Mouse (Mus musculus): Measurements from ENCODE around the gene Shkbp1. TPM values are rescaled to one million over a fixed set of nuclear protein-coding genes. Genes with fewer than 3 reads are reported as not detected.
A peak's percentile ranks its signal among the peaks of the same experiment; 100 is the strongest.

Gene Shkbp1
- total RNA-seq, 1 experiment = 28.8 TPM

GRCm38 (mm10) chr7:27335928-27336823 is 19.6 kb downstream of the Shkbp1 start:
- peak overlapping the region; percentile 77 for H3K9ac ChIP-seq (ENCODE audit: insufficient read depth, low read depth, low read length, poor library complexity, severe bottlenecking)
- no peak for TF ChIP-seq CHD2 (IDR thresholded peaks at IDR 0.05; ENCODE audit: low read depth, low read length)
- TF ChIP-seq MAFK (IDR thresholded peaks at IDR 0.05; ENCODE audit: insufficient read depth, low read depth, low read length) = no peak
- 0 out of 2 replicates have a peak, but pooled peaks have one; percentile 27 for TF ChIP-seq HCFC1 (IDR thresholded peaks at IDR 0.05; ENCODE audit: borderline replicate concordance, insufficient read depth, low read length)
- TF ChIP-seq ZC3H11A (IDR thresholded peaks at IDR 0.05; ENCODE audit: borderline replicate concordance, low read depth, low read length) = peak; percentile 77
- no peak for TF ChIP-seq ZNF384 (IDR thresholded peaks at IDR 0.05; ENCODE audit: low read depth, low read length)
- peaks cover 3 to 10% of the 10 kb centered on the region in 2 experiments for H3K4me1 ChIP-seq (ENCODE audit: control insufficient read depth in 2 of 2, insufficient read depth in 2 of 2, low read length in 2 of 2, poor library complexity in 1 of 2)
- no peak overlapping the region for H3K27ac ChIP-seq (ENCODE audit: insufficient read depth, low read depth, low read length, poor library complexity, severe bottlenecking)
- H3K4me3 ChIP-seq (ENCODE audit: insufficient read depth in 1 of 2, low read depth in 1 of 2, low read length in 2 of 2, poor library complexity in 1 of 2, severe bottlenecking in 1 of 2) = peak overlapping the region; percentile 78 to 89
- no peaks in the 10 kb centered on the region for H3K36me3 ChIP-seq (ENCODE audit: control insufficient read depth, insufficient read depth, low read length, poor library complexity, severe bottlenecking)
- DNase-seq (ENCODE audit: low read depth, low spot score) = peak; percentile 90
- H3K9me3 ChIP-seq (ENCODE audit: control insufficient read depth, insufficient read depth, low read depth, low read length) = no peaks in the 10 kb centered on the region
- in situ Hi-C loops (cut with MboI; ENCODE audit: low sequenced_read_pairs in 2 of 2, unreplicated experiment in 2 of 2) = no loop called here

GRCm38 (mm10) chr7:27335011-27335720 is 20.7 kb downstream of the Shkbp1 start:
- Histone ChIP-seq H3K9ac (ENCODE audit: insufficient read depth, low read depth, low read length, poor library complexity, severe bottlenecking) (peak overlapping the region; percentile 42; the same call in 1 of the 2 replicates), H3K4me1 (ENCODE audit: control insufficient read depth in 2 of 2, insufficient read depth in 2 of 2, low read length in 2 of 2, poor library complexity in 1 of 2) (peaks cover 5 to 10% of the 10 kb centered on the region in 2 experiments), H3K9me3 (ENCODE audit: control insufficient read depth, insufficient read depth, low read depth, low read length) (no peaks in the 10 kb centered on the region), H3K27ac (ENCODE audit: insufficient read depth, low read depth, low read length, poor library complexity, severe bottlenecking) (no peak overlapping the region), H3K36me3 (ENCODE audit: control insufficient read depth, insufficient read depth, low read length, poor library complexity, severe bottlenecking) (no peaks in the 10 kb centered on the region), H3K4me3 (ENCODE audit: insufficient read depth in 1 of 2, low read depth in 1 of 2, low read length in 2 of 2, poor library complexity in 1 of 2, severe bottlenecking in 1 of 2) (peak overlapping the region in 1 of 2 experiments; percentile 76; a peak in 1 of 4 replicates)
- in situ Hi-C loops (cut with MboI; ENCODE audit: low sequenced_read_pairs in 2 of 2, unreplicated experiment in 2 of 2) = no loop called here
- no peak for DNase-seq (ENCODE audit: low read depth, low spot score)
- TF ChIP-seq ZC3H11A (IDR thresholded peaks at IDR 0.05; ENCODE audit: borderline replicate concordance, low read depth, low read length) (no peak), HCFC1 (IDR thresholded peaks at IDR 0.05; ENCODE audit: borderline replicate concordance, insufficient read depth, low read length) (no peak), ZNF384 (IDR thresholded peaks at IDR 0.05; ENCODE audit: low read depth, low read length) (no peak), CHD2 (IDR thresholded peaks at IDR 0.05; ENCODE audit: low read depth, low read length) (no peak), MAFK (IDR thresholded peaks at IDR 0.05; ENCODE audit: insufficient read depth, low read depth, low read length) (no peak)

GRCm38 (mm10) chr7:27334405-27334911 is 21.4 kb downstream of the Shkbp1 start:
- H3K4me1 ChIP-seq (ENCODE audit: control insufficient read depth in 2 of 2, insufficient read depth in 2 of 2, low read length in 2 of 2, poor library complexity in 1 of 2) = peaks cover 5 to 10% of the 10 kb centered on the region in 2 experiments
- TF ChIP-seq MAFK (IDR thresholded peaks at IDR 0.05; ENCODE audit: insufficient read depth, low read depth, low read length) = no peak
- no peak for TF ChIP-seq CHD2 (IDR thresholded peaks at IDR 0.05; ENCODE audit: low read depth, low read length)
- TF ChIP-seq ZNF384 (IDR thresholded peaks at IDR 0.05; ENCODE audit: low read depth, low read length) = no peak
- TF ChIP-seq ZC3H11A (IDR thresholded peaks at IDR 0.05; ENCODE audit: borderline replicate concordance, low read depth, low read length) = no peak
- TF ChIP-seq HCFC1 (IDR thresholded peaks at IDR 0.05; ENCODE audit: borderline replicate concordance, insufficient read depth, low read length) = no peak
- peak overlapping the region; percentile 5; the same call in 1 of the 2 replicates for H3K27ac ChIP-seq (ENCODE audit: insufficient read depth, low read depth, low read length, poor library complexity, severe bottlenecking)
- peak overlapping the region; percentile 87; the same call in 1 of the 2 replicates for H3K9ac ChIP-seq (ENCODE audit: insufficient read depth, low read depth, low read length, poor library complexity, severe bottlenecking)
- peak overlapping the region; percentile 54 to 76 for H3K4me3 ChIP-seq (ENCODE audit: insufficient read depth in 1 of 2, low read depth in 1 of 2, low read length in 2 of 2, poor library complexity in 1 of 2, severe bottlenecking in 1 of 2)
- no peaks in the 10 kb centered on the region for H3K9me3 ChIP-seq (ENCODE audit: control insufficient read depth, insufficient read depth, low read depth, low read length)
- no peaks in the 10 kb centered on the region for H3K36me3 ChIP-seq (ENCODE audit: control insufficient read depth, insufficient read depth, low read length, poor library complexity, severe bottlenecking)
- in situ Hi-C loops (cut with MboI; ENCODE audit: low sequenced_read_pairs in 2 of 2, unreplicated experiment in 2 of 2) = no loop called here
- no peak for DNase-seq (ENCODE audit: low read depth, low spot score)

GRCm38 (mm10) chr7:27333316-27333941 is 22.4 kb downstream of the Shkbp1 start:
- Histone ChIP-seq H3K9ac (ENCODE audit: insufficient read depth, low read depth, low read length, poor library complexity, severe bottlenecking) (peak overlapping the region; percentile 87), H3K4me3 (ENCODE audit: insufficient read depth in 1 of 2, low read depth in 1 of 2, low read length in 2 of 2, poor library complexity in 1 of 2, severe bottlenecking in 1 of 2) (peak overlapping the region; percentile 69 to 76), H3K9me3 (ENCODE audit: control insufficient read depth, insufficient read depth, low read depth, low read length) (no peaks in the 10 kb centered on the region), H3K36me3 (ENCODE audit: control insufficient read depth, insufficient read depth, low read length, poor library complexity, severe bottlenecking) (no peaks in the 10 kb centered on the region), H3K4me1 (ENCODE audit: control insufficient read depth in 2 of 2, insufficient read depth in 2 of 2, low read length in 2 of 2, poor library complexity in 1 of 2) (peaks cover 9 to 14% of the 10 kb centered on the region in 2 experiments), H3K27ac (ENCODE audit: insufficient read depth, low read depth, low read length, poor library complexity, severe bottlenecking) (peak overlapping the region; percentile 91)
- in situ Hi-C loops (cut with MboI; ENCODE audit: low sequenced_read_pairs in 2 of 2, unreplicated experiment in 2 of 2) = no loop called here
- DNase-seq (ENCODE audit: low read depth, low spot score) = no peak
- no peak for TF ChIP-seq HCFC1 (IDR thresholded peaks at IDR 0.05; ENCODE audit: borderline replicate concordance, insufficient read depth, low read length)
- TF ChIP-seq ZC3H11A (IDR thresholded peaks at IDR 0.05; ENCODE audit: borderline replicate concordance, low read depth, low read length) = no peak
- TF ChIP-seq CHD2 (IDR thresholded peaks at IDR 0.05; ENCODE audit: low read depth, low read length) = no peak
- no peak for TF ChIP-seq ZNF384 (IDR thresholded peaks at IDR 0.05; ENCODE audit: low read depth, low read length)
- TF ChIP-seq MAFK (IDR thresholded peaks at IDR 0.05; ENCODE audit: insufficient read depth, low read depth, low read length) = no peak

Measured in ES-E14 (cell line).